Mouse (Mus musculus): ENCODE measurements around the gene Cd84.

DNA sequence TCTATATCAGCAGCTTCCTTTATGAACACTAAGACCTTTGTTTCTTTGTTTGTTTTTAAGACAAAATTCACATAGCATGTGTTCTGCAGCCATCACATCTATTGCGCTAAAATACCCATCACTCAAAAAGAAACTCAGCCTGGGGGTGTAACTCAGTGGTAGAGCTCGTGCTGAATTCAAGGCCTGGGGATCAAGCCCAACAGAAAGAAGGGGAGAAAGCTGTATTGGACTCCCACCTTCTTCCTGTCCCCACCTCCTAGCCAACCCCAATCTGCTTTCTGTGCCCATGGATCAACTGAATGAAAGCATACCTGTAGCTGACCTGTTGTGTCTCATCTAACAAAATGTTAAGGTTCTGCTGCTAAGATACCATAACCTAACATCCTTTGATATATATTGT is 82.1 kb downstream of the Cd84 start:
- no peak for TF ChIP-seq CTCF (IDR thresholded peaks at IDR 0.05; ENCODE audit: borderline replicate concordance, extremely low read depth, insufficient read depth, insufficient read length)
- TF ChIP-seq POLR2A (IDR thresholded peaks at IDR 0.05; ENCODE audit: borderline replicate concordance, extremely low read depth, insufficient read depth, insufficient read length, poor library complexity, severe bottlenecking), result no peak

Measured in brain, embryonic 14.5 days (tissue).